8 mouse cellular contexts compared by ENCODE assay signal in genomic region chr9:53603384-53603783, GRCm38 (mm10). TPM values are rescaled to one million over a fixed set of nuclear protein-coding genes. Genes with fewer than 3 reads are reported as not detected.
DNase-seq lines count a peak whose midpoint lies in the region; ATAC-seq and TF ChIP-seq lines count a peak whose summit lies in the region.

No protein-coding gene starts in this region.

- peak; percentile 69 for ATAC-seq in lung, postnatal 0 days

- H3K9ac ChIP-seq in CH12.LX (ENCODE audit: insufficient read depth, low read depth): no peak overlapping the region
- H3K9ac ChIP-seq in lung, postnatal 0 days (replicated peaks; ENCODE audit: low read depth): no peak overlapping the region

- H3K4me3 ChIP-seq in CH12.LX (replicated peaks in 1 of 3; ENCODE audit: low read depth in 2 of 3, low read length in 2 of 3, poor library complexity in 1 of 3): no peak overlapping the region
- no peak overlapping the region for H3K4me3 ChIP-seq in lung, postnatal 0 days (ENCODE audit: low read depth, low read length)

- no peaks in the 10 kb centered on the region for H3K9me3 ChIP-seq in CH12.LX (replicated peaks; ENCODE audit: low read length)
- no peaks in the 10 kb centered on the region for H3K9me3 ChIP-seq in lung, postnatal 0 days (ENCODE audit: low read length)

- no peaks in the 10 kb centered on the region for H3K27me3 ChIP-seq in CH12.LX (replicated peaks)
- H3K27me3 ChIP-seq in lung, postnatal 0 days (replicated peaks; ENCODE audit: insufficient read depth, low read length): no peaks in the 10 kb centered on the region

- H3K79me2 ChIP-seq in CH12.LX (replicated peaks; ENCODE audit: control insufficient read depth, extremely low read depth, insufficient read depth, poor library complexity, severe bottlenecking): 0 out of 2 replicates have a peak, but pooled peaks cover 2% of the 10 kb centered on the region

- in situ Hi-C loops in CH12.LX (cut with MboI; ENCODE audit: low pct_ligation_motif_present, low pct_unique_long_range_greater_than_20kb, low sequenced_read_pairs): no loop called here

- no peak overlapping the region for H3K4me2 ChIP-seq in CH12.LX (ENCODE audit: insufficient read depth, low read depth, poor library complexity, severe bottlenecking)
- no peak overlapping the region for H3K4me2 ChIP-seq in lung, postnatal 0 days (replicated peaks; ENCODE audit: low read depth, low read length)

- dilution Hi-C loops in CH12.LX (cut with MboI; ENCODE audit: extremely low pct_ligation_motif_present, extremely low pct_unique_long_range_greater_than_20kb, low sequenced_read_pairs): no loop called here

- H3K36me3 ChIP-seq in CH12.LX (replicated peaks in 1 of 2; ENCODE audit: control insufficient read depth in 1 of 2, insufficient read depth in 1 of 2, low read length in 1 of 2): peaks cover 0 to 24% of the 10 kb centered on the region in 2 experiments
- no peaks in the 10 kb centered on the region for H3K36me3 ChIP-seq in lung, postnatal 0 days (ENCODE audit: insufficient read depth, low read length)

- peak; percentile 77 for TF ChIP-seq EP300 in CH12.LX (IDR thresholded peaks at IDR 0.05; ENCODE audit: low read length)
- TF ChIP-seq EP300 in lung, postnatal 0 days (IDR thresholded peaks at IDR 0.05): no peak; the same call in 1 of the 2 replicates

- peak; percentile 1 for DNase-seq in kidney, adult 11 months
- no peak for DNase-seq in kidney, adult 9 months
- DNase-seq in CH12.LX (ENCODE audit: extremely low read depth): peak; percentile 72
- DNase-seq in c-Kit-positive CD71-positive TER-119-positive erythroid progenitor cells, embryonic 14.5 days (ENCODE audit: low spot score): peak; percentile 11
- peak; percentile 82 for DNase-seq in lung, postnatal 0 days (ENCODE audit: low spot score)
- DNase-seq in embryo, embryonic 9.5 days (ENCODE audit: extremely low spot score): no peak
- DNase-seq in ovary, adult 18-20 months (ENCODE audit: low spot score): no peak
- no peak for DNase-seq in layer of hippocampus, adult 8-10 months (ENCODE audit: low spot score in 2 of 2)

- no peak for TF ChIP-seq CTCF in CH12.LX (conservative IDR thresholded peaks at IDR 0.05 in 1 of 2, IDR thresholded peaks at IDR 0.05 in 1 of 2; ENCODE audit: low read depth in 2 of 2, low read length in 2 of 2)
- TF ChIP-seq CTCF in lung, postnatal 0 days (IDR thresholded peaks at IDR 0.05): no peak

- no peak overlapping the region for H3K27ac ChIP-seq in CH12.LX (ENCODE audit: insufficient read depth, low read depth)
- H3K27ac ChIP-seq in lung, postnatal 0 days (ENCODE audit: low read length): 0 out of 2 replicates have a peak overlapping the region, but pooled peaks have one; percentile 15

- TF ChIP-seq RAD21 in CH12.LX (IDR thresholded peaks at IDR 0.05; ENCODE audit: low read depth, low read length): no peak

- H3K4me1 ChIP-seq in CH12.LX (ENCODE audit: control insufficient read depth in 1 of 2, insufficient read depth in 2 of 2): peaks cover 10 to 20% of the 10 kb centered on the region in 2 experiments; a peak in 3 of 4 replicates
- H3K4me1 ChIP-seq in lung, postnatal 0 days (ENCODE audit: insufficient read depth, low read depth, low read length): 0 out of 2 replicates have a peak, but pooled peaks cover 7% of the 10 kb centered on the region

- no peak for TF ChIP-seq POLR2A in CH12.LX (IDR thresholded peaks at IDR 0.05; ENCODE audit: low read depth, low read length)

- WGBS in lung, postnatal 0 days: 38% methylated on average over 1 of the region's 1 CpGs

TF ChIP-seq in CH12.LX, 34 proteins besides CTCF, POLR2A, EP300 and RAD21:
- TF ChIP-seq ZKSCAN1 (IDR thresholded peaks at IDR 0.05; ENCODE audit: borderline replicate concordance, low read depth, low read length) (no peak), ELF1 (IDR thresholded peaks at IDR 0.05; ENCODE audit: low read depth, low read length) (peak; percentile 66), UBTF (IDR thresholded peaks at IDR 0.05; ENCODE audit: low read depth, low read length) (no peak), KAT2A (IDR thresholded peaks at IDR 0.05; ENCODE audit: insufficient replicate concordance, low read length) (no peak), ZNF384 (IDR thresholded peaks at IDR 0.05; ENCODE audit: low read depth, low read length) (no peak), JUND (conservative IDR thresholded peaks at IDR 0.05; ENCODE audit: low read depth, low read length) (peak; percentile 68; the same call in 1 of the 2 replicates), ETS1 (conservative IDR thresholded peaks at IDR 0.05; ENCODE audit: low read depth, low read length) (no peak; the same call in 1 of the 2 replicates), BHLHE40 (IDR thresholded peaks at IDR 0.05; ENCODE audit: low read depth, low read length) (no peak), JUN (IDR thresholded peaks at IDR 0.05; ENCODE audit: insufficient read depth, low read depth, low read length) (peak; percentile 69), MEF2A (IDR thresholded peaks at IDR 0.05; ENCODE audit: borderline replicate concordance, low read depth, low read length) (peak; percentile 81; the same call in 1 of the 2 replicates), MAFK (IDR thresholded peaks at IDR 0.05; ENCODE audit: insufficient replicate concordance, low read length) (no peak), IRF4 (IDR thresholded peaks at IDR 0.05; ENCODE audit: low read depth, low read length) (peak; percentile 68), NELFE (IDR thresholded peaks at IDR 0.05; ENCODE audit: low read depth, low read length) (no peak)
TF ChIP-seq in CH12.LX: peak in this region for 5.

RNA-seq across cellular contexts. Expression of gene Acat1, which starts 6.8 kb away (rescaled TPM):
- total RNA-seq in CH12.LX (2012; rRNA removed) (48.0 and 49.2 TPM in 2 replicates), CH12.LX (2014; rRNA removed) (62.7 and 66.9 TPM in 2 replicates)
- polyA plus RNA-seq in CH12.LX (2012; ENCODE audit: insufficient read length, low read depth): 36.5 and 45.4 TPM in 2 replicates
- polyA plus RNA-seq in lung, postnatal 0 days (2015; fragmentation: Nextera tagmentation; extraction: Ambion mirVana): 65.7 and 66.6 TPM in 2 replicates
- total RNA-seq in layer of hippocampus, adult 8-10 months (2022): 10 to 100 TPM; 61.7 to 70.1 (median 68.1) TPM

Comparison
In these comparisons a context has a peak if more than half of its experiments do, and no peak if none do; other contexts are left out.
1. DNase-seq: peak in kidney, adult 11 months (single experiment), CH12.LX (single experiment), c-Kit-positive CD71-positive TER-119-positive erythroid progenitor cells, embryonic 14.5 days (single experiment) and lung, postnatal 0 days (single experiment); none in kidney, adult 9 months (single experiment), embryo, embryonic 9.5 days (single experiment), ovary, adult 18-20 months (single experiment) and layer of hippocampus, adult 8-10 months (0 of 2).